Mouse (Mus musculus): Measurements from ENCODE around the gene Ubxn6. TPM values are rescaled to one million over a fixed set of nuclear protein-coding genes. Genes with fewer than 3 reads are reported as not detected.

Ubxn6 gene
- total and polyA plus RNA-seq, 3 experiments, result 28.2 to 42.2 TPM; not detected in 1

Other genes with a start within 250 kb of the Ubxn6 start
- 1.7 TPM in 2 replicates for gene Zfp119a, start 196.1 kb downstream of the Ubxn6 start, total RNA-seq (2012; rRNA removed)
- under 1 TPM in 1 of 2 experiments, not detected in 1; 0.71 TPM for gene Zfp119a, start 196.1 kb downstream of the Ubxn6 start, polyA plus RNA-seq (2012; ENCODE audit: insufficient read depth in 1 of 2, insufficient read length in 2 of 2, low read depth in 1 of 2, low replicate concordance in 2 of 2, missing spikeins in 1 of 2)
- 6.0 and 7.4 TPM in 2 replicates for gene Zfp959, start 182.9 kb downstream of the Ubxn6 start, total RNA-seq (2012; rRNA removed)
- gene Zfp959, start 182.9 kb downstream of the Ubxn6 start, polyA plus RNA-seq (2012; ENCODE audit: insufficient read depth in 1 of 2, insufficient read length in 2 of 2, low read depth in 1 of 2, low replicate concordance in 2 of 2, missing spikeins in 1 of 2), result 1 to 10 TPM in 1 of 2 experiments, not detected in 1; 4.2 TPM
- gene Zfp119b, start 125.5 kb downstream of the Ubxn6 start, total RNA-seq (2012; rRNA removed), result 1.6 and 2.0 TPM in 2 replicates
- gene Zfp119b, start 125.5 kb downstream of the Ubxn6 start, polyA plus RNA-seq (2012; ENCODE audit: insufficient read depth in 1 of 2, insufficient read length in 2 of 2, low read depth in 1 of 2, low replicate concordance in 2 of 2, missing spikeins in 1 of 2), result 1 to 10 TPM in 1 of 2 experiments, not detected in 1; 1.1 TPM
- 0.15 TPM in 1 of 2 replicates, not detected in the other for gene Ebi3, start 122.4 kb downstream of the Ubxn6 start, total RNA-seq (2012; rRNA removed)
- gene Ebi3, start 122.4 kb downstream of the Ubxn6 start, polyA plus RNA-seq (2012; ENCODE audit: insufficient read depth in 1 of 2, insufficient read length in 2 of 2, low read depth in 1 of 2, low replicate concordance in 2 of 2, missing spikeins in 1 of 2), result under 1 TPM in 1 of 2 experiments, not detected in 1; 0.86 TPM
- gene Yju2, start 115.9 kb downstream of the Ubxn6 start, total RNA-seq (2012; rRNA removed), result 17.6 and 18.6 TPM in 2 replicates
- 10 to 100 TPM; 25.2 to 91.8 TPM for gene Yju2, start 115.9 kb downstream of the Ubxn6 start, polyA plus RNA-seq (2012; ENCODE audit: insufficient read depth in 1 of 2, insufficient read length in 2 of 2, low read depth in 1 of 2, low replicate concordance in 2 of 2, missing spikeins in 1 of 2)
- gene Shd, start 104.6 kb downstream of the Ubxn6 start, total RNA-seq (2012; rRNA removed), result 0.26 and 0.31 TPM in 2 replicates
- gene Shd, start 104.6 kb downstream of the Ubxn6 start, polyA plus RNA-seq (2012; ENCODE audit: insufficient read depth in 1 of 2, insufficient read length in 2 of 2, low read depth in 1 of 2, low replicate concordance in 2 of 2, missing spikeins in 1 of 2), result under 1 TPM in 1 of 2 experiments, not detected in 1; 0.89 TPM
- gene Fsd1, start 88.5 kb downstream of the Ubxn6 start, total RNA-seq (2012; rRNA removed), result not detected in 2 replicates
- not detected for gene Fsd1, start 88.5 kb downstream of the Ubxn6 start, polyA plus RNA-seq (2012; ENCODE audit: insufficient read depth in 1 of 2, insufficient read length in 2 of 2, low read depth in 1 of 2, low replicate concordance in 2 of 2, missing spikeins in 1 of 2)
- 0.08 and 0.10 TPM in 2 replicates for gene Stap2, start 69.4 kb downstream of the Ubxn6 start, total RNA-seq (2012; rRNA removed)
- under 1 TPM in 1 of 2 experiments, not detected in 1; 0.08 TPM for gene Stap2, start 69.4 kb downstream of the Ubxn6 start, polyA plus RNA-seq (2012; ENCODE audit: insufficient read depth in 1 of 2, insufficient read length in 2 of 2, low read depth in 1 of 2, low replicate concordance in 2 of 2, missing spikeins in 1 of 2)
- gene Mpnd, start 69.3 kb downstream of the Ubxn6 start, total RNA-seq (2012; rRNA removed), result 3.9 and 5.6 TPM in 2 replicates
- 10 to 100 TPM in 1 of 2 experiments, not detected in 1; 18.3 TPM for gene Mpnd, start 69.3 kb downstream of the Ubxn6 start, polyA plus RNA-seq (2012; ENCODE audit: insufficient read depth in 1 of 2, insufficient read length in 2 of 2, low read depth in 1 of 2, low replicate concordance in 2 of 2, missing spikeins in 1 of 2)
- 36.7 and 41.0 TPM in 2 replicates for gene Sh3gl1, start 38.4 kb downstream of the Ubxn6 start, total RNA-seq (2012; rRNA removed)
- 10 to 100 TPM in 1 of 2 experiments, not detected in 1; 78.4 TPM for gene Sh3gl1, start 38.4 kb downstream of the Ubxn6 start, polyA plus RNA-seq (2012; ENCODE audit: insufficient read depth in 1 of 2, insufficient read length in 2 of 2, low read depth in 1 of 2, low replicate concordance in 2 of 2, missing spikeins in 1 of 2)
- 48.5 and 49.5 TPM in 2 replicates for gene Chaf1a, start 34.6 kb downstream of the Ubxn6 start, total RNA-seq (2012; rRNA removed)
- gene Chaf1a, start 34.6 kb downstream of the Ubxn6 start, polyA plus RNA-seq (2012; ENCODE audit: insufficient read depth in 1 of 2, insufficient read length in 2 of 2, low read depth in 1 of 2, low replicate concordance in 2 of 2, missing spikeins in 1 of 2), result 100 to 1,000 TPM in 1 of 2 experiments, not detected in 1; 116 TPM
- 64.2 and 71.9 TPM in 2 replicates for gene Hdgfl2, start 4.6 kb upstream of the Ubxn6 start, total RNA-seq (2012; rRNA removed)
- gene Hdgfl2, start 4.6 kb upstream of the Ubxn6 start, polyA plus RNA-seq (2012; ENCODE audit: insufficient read depth in 1 of 2, insufficient read length in 2 of 2, low read depth in 1 of 2, low replicate concordance in 2 of 2, missing spikeins in 1 of 2), result 100 to 1,000 TPM in 1 of 2 experiments, not detected in 1; 132 TPM
- 0.08 and 0.10 TPM in 2 replicates for gene Plin4, start 34.8 kb upstream of the Ubxn6 start, total RNA-seq (2012; rRNA removed)
- under 1 TPM in 1 of 2 experiments, not detected in 1; 0.07 TPM for gene Plin4, start 34.8 kb upstream of the Ubxn6 start, polyA plus RNA-seq (2012; ENCODE audit: insufficient read depth in 1 of 2, insufficient read length in 2 of 2, low read depth in 1 of 2, low replicate concordance in 2 of 2, missing spikeins in 1 of 2)
- gene Plin5, start 42.6 kb upstream of the Ubxn6 start, total RNA-seq (2012; rRNA removed), result not detected in 2 replicates
- gene Plin5, start 42.6 kb upstream of the Ubxn6 start, polyA plus RNA-seq (2012; ENCODE audit: insufficient read depth in 1 of 2, insufficient read length in 2 of 2, low read depth in 1 of 2, low replicate concordance in 2 of 2, missing spikeins in 1 of 2), result not detected
- not detected in 2 replicates for gene Lrg1, start 47.0 kb upstream of the Ubxn6 start, total RNA-seq (2012; rRNA removed)
- gene Lrg1, start 47.0 kb upstream of the Ubxn6 start, polyA plus RNA-seq (2012; ENCODE audit: insufficient read depth in 1 of 2, insufficient read length in 2 of 2, low read depth in 1 of 2, low replicate concordance in 2 of 2, missing spikeins in 1 of 2), result not detected
- gene Sema6b, start 65.3 kb upstream of the Ubxn6 start, total RNA-seq (2012; rRNA removed), result 7.0 and 7.7 TPM in 2 replicates
- 10 to 100 TPM in 1 of 2 experiments, not detected in 1; 16.8 TPM for gene Sema6b, start 65.3 kb upstream of the Ubxn6 start, polyA plus RNA-seq (2012; ENCODE audit: insufficient read depth in 1 of 2, insufficient read length in 2 of 2, low read depth in 1 of 2, low replicate concordance in 2 of 2, missing spikeins in 1 of 2)
- 3.4 and 4.0 TPM in 2 replicates for gene Tnfaip8l1, start 87.4 kb upstream of the Ubxn6 start, total RNA-seq (2012; rRNA removed)
- gene Tnfaip8l1, start 87.4 kb upstream of the Ubxn6 start, polyA plus RNA-seq (2012; ENCODE audit: insufficient read depth in 1 of 2, insufficient read length in 2 of 2, low read depth in 1 of 2, low replicate concordance in 2 of 2, missing spikeins in 1 of 2), result 1 to 10 TPM in 1 of 2 experiments, not detected in 1; 5.5 TPM
- 112 and 137 TPM in 2 replicates for gene Mydgf, start 108.9 kb upstream of the Ubxn6 start, total RNA-seq (2012; rRNA removed)
- 100 to 1,000 TPM in 1 of 2 experiments, not detected in 1; 117 TPM for gene Mydgf, start 108.9 kb upstream of the Ubxn6 start, polyA plus RNA-seq (2012; ENCODE audit: insufficient read depth in 1 of 2, insufficient read length in 2 of 2, low read depth in 1 of 2, low replicate concordance in 2 of 2, missing spikeins in 1 of 2)
- gene Dpp9, start 143.9 kb upstream of the Ubxn6 start, total RNA-seq (2012; rRNA removed), result 34.3 and 36.3 TPM in 2 replicates
- 10 to 100 TPM in 1 of 2 experiments, not detected in 1; 67.2 TPM for gene Dpp9, start 143.9 kb upstream of the Ubxn6 start, polyA plus RNA-seq (2012; ENCODE audit: insufficient read depth in 1 of 2, insufficient read length in 2 of 2, low read depth in 1 of 2, low replicate concordance in 2 of 2, missing spikeins in 1 of 2)
- gene Fem1a, start 181.8 kb upstream of the Ubxn6 start, total RNA-seq (2012; rRNA removed), result 16.2 and 21.5 TPM in 2 replicates
- 10 to 100 TPM in 1 of 2 experiments, not detected in 1; 17.1 TPM for gene Fem1a, start 181.8 kb upstream of the Ubxn6 start, polyA plus RNA-seq (2012; ENCODE audit: insufficient read depth in 1 of 2, insufficient read length in 2 of 2, low read depth in 1 of 2, low replicate concordance in 2 of 2, missing spikeins in 1 of 2)
- 3.5 and 4.6 TPM in 2 replicates for gene Ticam1, start 201.8 kb upstream of the Ubxn6 start, total RNA-seq (2012; rRNA removed)
- 1 to 10 TPM in 1 of 2 experiments, not detected in 1; 8.7 TPM for gene Ticam1, start 201.8 kb upstream of the Ubxn6 start, polyA plus RNA-seq (2012; ENCODE audit: insufficient read depth in 1 of 2, insufficient read length in 2 of 2, low read depth in 1 of 2, low replicate concordance in 2 of 2, missing spikeins in 1 of 2)
- gene Plin3, start 217.8 kb upstream of the Ubxn6 start, total RNA-seq (2012; rRNA removed), result 6.6 and 7.6 TPM in 2 replicates
- gene Plin3, start 217.8 kb upstream of the Ubxn6 start, polyA plus RNA-seq (2012; ENCODE audit: insufficient read depth in 1 of 2, insufficient read length in 2 of 2, low read depth in 1 of 2, low replicate concordance in 2 of 2, missing spikeins in 1 of 2), result 10 to 100 TPM in 1 of 2 experiments, not detected in 1; 13.1 TPM
- not detected in 2 replicates for gene Arrdc5, start 225.3 kb upstream of the Ubxn6 start, total RNA-seq (2012; rRNA removed)
- not detected for gene Arrdc5, start 225.3 kb upstream of the Ubxn6 start, polyA plus RNA-seq (2012; ENCODE audit: insufficient read depth in 1 of 2, insufficient read length in 2 of 2, low read depth in 1 of 2, low replicate concordance in 2 of 2, missing spikeins in 1 of 2)
- gene Uhrf1, start 228.3 kb upstream of the Ubxn6 start, total RNA-seq (2012; rRNA removed), result 185 and 201 TPM in 2 replicates
- gene Uhrf1, start 228.3 kb upstream of the Ubxn6 start, polyA plus RNA-seq (2012; ENCODE audit: insufficient read depth in 1 of 2, insufficient read length in 2 of 2, low read depth in 1 of 2, low replicate concordance in 2 of 2, missing spikeins in 1 of 2), result 100 to 1,000 TPM; 115 to 133 TPM

Measured in MEL (cell line).